Mouse (Mus musculus) heart, embryonic 12.5 days (tissue): Measurements from ENCODE around the gene Plpp6. TPM values are rescaled to one million over a fixed set of nuclear protein-coding genes. Genes with fewer than 3 reads are reported as not detected.

Source experiments
- ATAC-seq: fragments of 200-750 bp; cut with Nextera tagmentation; 2 replicates; pipeline ENCODE4 v1.8.0; 2017; ENCODE audit warnings: moderate TSS enrichment, moderate library complexity; ENCODE audit not compliant: insufficient number of reproducible peaks, low FRiP score
- H3K27ac ChIP-seq: fragments of 300-500 bp; sonication (generic); 2 replicates; pipeline ENCODE4 v1.5.1; 2016; ENCODE audit warnings: mild to moderate bottlenecking, moderate library complexity; ENCODE audit not compliant: poor library complexity, severe bottlenecking
- H3K27me3 ChIP-seq: fragments of 300-500 bp; sonication (generic); replicated peaks from 2 replicates; pipeline ENCODE4 v1.6.1; 2016; ENCODE audit warnings: mild to moderate bottlenecking, moderate library complexity
- H3K36me3 ChIP-seq: fragments of 300-500 bp; sonication (generic); 2 replicates; pipeline ENCODE4 v1.6.1; 2016; ENCODE audit warnings: mild to moderate bottlenecking, moderate library complexity
- H3K4me1 ChIP-seq: fragments of 300-500 bp; sonication (generic); replicated peaks from 2 replicates; pipeline ENCODE4 v1.6.1; 2016; ENCODE audit warnings: mild to moderate bottlenecking
- H3K4me2 ChIP-seq: fragments of 300-500 bp; sonication (generic); 2 replicates; pipeline ENCODE4 v1.6.1; 2016; ENCODE audit warnings: mild to moderate bottlenecking, moderate library complexity
- H3K4me3 ChIP-seq: fragments of 300-500 bp; sonication (generic); 2 replicates; pipeline ENCODE4 v1.5.1; 2016; ENCODE audit warnings: mild to moderate bottlenecking
- H3K9ac ChIP-seq: fragments of 300-500 bp; sonication (generic); 2 replicates; pipeline ENCODE4 v1.6.1; 2016; ENCODE audit warnings: mild to moderate bottlenecking, moderate library complexity
- H3K9me3 ChIP-seq: fragments of 300-500 bp; sonication (generic); replicated peaks from 2 replicates; pipeline ENCODE4 v1.6.1; 2016; ENCODE audit warnings: mild to moderate bottlenecking, moderate library complexity
- WGBS: fragments of 180-500 bp; shearing (Covaris S2); methylation state at CpG from one replicate; pipeline ENCODE4 v1.1.7; 2016; 5-methylcytosine and 5-hydroxymethylcytosine counted together
- polyA plus RNA-seq: library from polyadenylated mRNA; unstranded; fragments of >200 nt; fragmentation: Nextera tagmentation; extraction: Ambion mirVana; gene quantifications from 2 replicates; pipeline ENCODE4 v1.2.1, GENCODE M21; 2016

The Plpp6 gene
- polyA plus RNA-seq, 1 experiment from 2014 or later: 9.3 TPM

- Histone ChIP-seq H3K9ac (no peak overlapping the region), H3K4me3 (no peak overlapping the region), H3K36me3 (peaks cover 62% of the 10 kb centered on the region), H3K4me1 (peaks cover 2% of the 10 kb centered on the region; the same call in 1 of the 2 replicates), H3K9me3 (no peaks in the 10 kb centered on the region), H3K4me2 (no peak overlapping the region), H3K27me3 (no peaks in the 10 kb centered on the region), H3K27ac (no peak overlapping the region)
- no peak for ATAC-seq
- 79% methylated on average over 5 of the region's 5 CpGs for WGBS
Observed at GRCm38 (mm10) chr19:29014466-29015055, 50.8 kb downstream of the Plpp6 start.

- Histone ChIP-seq H3K9ac (no peak overlapping the region), H3K4me3 (no peak overlapping the region), H3K4me1 (peaks cover 2% of the 10 kb centered on the region; the same call in 1 of the 2 replicates), H3K36me3 (peaks cover 69% of the 10 kb centered on the region), H3K27ac (no peak overlapping the region), H3K27me3 (no peaks in the 10 kb centered on the region), H3K4me2 (no peak overlapping the region), H3K9me3 (no peaks in the 10 kb centered on the region)
- 79% methylated on average over 8 of the region's 8 CpGs for WGBS
- no peak for ATAC-seq
Observed at GRCm38 (mm10) chr19:29015410-29016203, 51.9 kb downstream of the Plpp6 start.

GRCm38 (mm10) chr19:29016204-29016765 lies 52.5 kb downstream of the Plpp6 start:
- Histone ChIP-seq H3K9ac (no peak overlapping the region), H3K36me3 (peaks cover 67% of the 10 kb centered on the region), H3K4me3 (no peak overlapping the region), H3K27ac (no peak overlapping the region), H3K27me3 (no peaks in the 10 kb centered on the region), H3K4me1 (peaks cover 2% of the 10 kb centered on the region; the same call in 1 of the 2 replicates), H3K4me2 (no peak overlapping the region), H3K9me3 (no peaks in the 10 kb centered on the region)
- 65% methylated on average over 5 of the region's 5 CpGs for WGBS
- ATAC-seq: no peak

Other genes starting within 250 kb of the Plpp6 start
- gene Slc1a1, start 128.9 kb upstream of the Plpp6 start, polyA plus RNA-seq: 1.7 and 2.1 TPM in 2 replicates
- 6.0 and 6.6 TPM in 2 replicates for gene 4430402I18Rik, start 3.8 kb downstream of the Plpp6 start, polyA plus RNA-seq
- 37.7 and 41.5 TPM in 2 replicates for gene Cdc37l1, start 26.4 kb downstream of the Plpp6 start, polyA plus RNA-seq
- gene Ak3, start 84.0 kb downstream of the Plpp6 start, polyA plus RNA-seq: 79.7 and 80.8 TPM in 2 replicates
- 21.7 and 22.6 TPM in 2 replicates for gene Rcl1, start 137.4 kb downstream of the Plpp6 start, polyA plus RNA-seq